Mouse (Mus musculus) heart, postnatal 4 days (tissue): ENCODE data around the gene Hbb-y. TPM values are rescaled to one million over a fixed set of nuclear protein-coding genes. Genes with fewer than 3 reads are reported as not detected.
A peak's percentile ranks its signal among the peaks of the same experiment; 100 is the strongest.
"Not testable (repeated sequence)": the region's sequence is repeated elsewhere in the genome, so short reads cannot be mapped to it uniquely, and the experiment has no call there.

Experiments
- DNase-seq: peaks from one replicate; pipeline ENCODE4 v3.0.0; 2021
- total RNA-seq, 2 experiments: library from RNA; stranded (reverse); gene quantifications; 2 replicates each; pipeline ENCODE4 v1.2.3; 2021

Gene Hbb-y
- total RNA-seq, 2 experiments from 2014 or later: 0.74 TPM; not detected in 1

- DNase-seq: no peak
Observed at GRCm38 (mm10) chr7:103812174-103812573, 40.8 kb downstream of the Hbb-y start.

DNA sequence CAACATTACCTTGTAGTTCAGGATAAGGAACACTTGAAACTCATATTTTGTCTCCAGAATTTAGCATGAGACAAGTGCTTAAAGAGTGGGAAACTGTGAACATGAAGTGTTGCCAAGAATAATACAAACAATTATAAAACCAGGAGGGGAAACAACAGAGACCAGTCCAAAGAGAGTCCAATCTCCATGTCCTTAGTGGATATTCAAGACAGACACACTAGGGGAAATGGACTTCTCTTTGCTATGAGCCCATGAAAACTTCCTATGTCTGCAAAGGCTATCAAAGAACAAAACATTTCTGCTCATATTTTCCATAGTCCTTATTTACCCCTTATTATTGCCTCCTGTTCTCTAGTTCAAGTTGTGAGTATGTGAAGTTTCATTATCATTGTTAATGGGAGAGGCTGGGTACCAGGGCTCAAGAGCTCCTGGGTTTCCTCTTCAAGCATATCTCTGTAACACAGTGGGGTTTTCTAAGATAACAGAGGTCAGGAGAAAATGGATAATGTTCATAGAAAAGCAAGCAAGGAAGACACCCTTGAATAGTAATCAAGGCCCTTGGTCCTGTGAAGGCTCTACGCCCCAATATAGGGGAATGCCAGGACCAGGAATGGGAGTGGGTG is 41.7 kb downstream of the Hbb-y start:
- DNase-seq: no peak

- no peak for DNase-seq
Observed at GRCm38 (mm10) chr7:103810746-103811145, 42.3 kb downstream of the Hbb-y start.

DNA sequence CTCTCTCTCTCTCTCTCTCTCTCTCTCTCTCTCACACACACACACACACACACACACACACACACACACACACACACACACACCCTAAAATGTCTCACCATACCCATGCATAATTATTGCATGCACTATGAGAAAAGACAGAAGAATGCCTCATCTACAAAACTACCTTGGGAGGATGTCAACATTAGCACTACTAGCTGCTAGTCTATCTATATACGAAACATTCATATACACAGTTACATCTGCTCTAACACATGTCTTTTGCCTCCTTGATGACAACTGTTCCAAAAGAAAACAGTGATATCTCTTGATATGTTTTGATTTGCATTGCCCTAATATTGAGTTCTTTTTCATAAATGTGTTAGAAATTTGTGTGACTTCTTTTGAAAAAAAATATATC is 42.7 kb downstream of the Hbb-y start:
- no peak for DNase-seq

DNA sequence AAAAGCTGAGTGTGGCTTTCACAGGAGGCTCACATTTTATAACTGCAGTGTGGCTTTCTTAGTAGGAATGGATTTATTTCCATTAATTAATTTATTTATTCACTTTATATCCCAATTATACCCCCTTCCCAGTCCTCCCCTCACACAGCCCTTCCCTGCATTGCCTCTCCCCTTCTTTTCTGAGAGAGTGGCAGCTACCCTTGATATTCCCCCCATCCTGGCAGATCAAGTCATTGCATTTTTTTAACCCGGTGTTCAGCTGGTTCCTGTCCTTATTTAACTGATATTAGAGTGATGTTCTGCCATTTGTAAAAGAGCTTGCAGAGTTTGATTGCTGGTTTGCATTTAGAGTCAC is 43.2 kb downstream of the Hbb-y start:
- DNase-seq: no peak

GRCm38 (mm10) chr7:103808971-103809800 is 43.8 kb downstream of the Hbb-y start:
- DNase-seq: no peak

DNA sequence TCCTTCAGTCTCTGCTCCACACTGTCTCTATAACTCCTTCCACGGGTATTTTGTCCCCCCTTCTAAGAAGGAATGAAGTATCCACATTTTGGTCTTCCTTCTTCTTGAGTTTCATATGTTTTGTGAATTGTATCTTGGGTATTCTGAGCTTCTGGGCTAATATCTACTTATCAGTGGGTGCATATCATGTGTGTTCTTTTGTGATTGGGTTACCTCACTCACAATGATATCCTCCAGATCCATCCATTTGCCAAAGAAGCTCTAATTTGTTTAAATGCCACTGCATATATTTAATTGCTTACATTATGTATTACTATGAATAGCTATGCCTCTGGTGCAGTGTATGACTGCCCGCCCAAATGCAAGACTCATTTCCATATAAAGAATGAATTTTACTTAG is 44.9 kb downstream of the Hbb-y start:
- not testable (repeated sequence) for DNase-seq

GRCm38 (mm10) chr7:103806856-103807255 is 46.2 kb downstream of the Hbb-y start:
- DNase-seq: peak; percentile 15

Other genes starting within 250 kb of the Hbb-y start
- gene Olfr620, start 240.7 kb downstream of the Hbb-y start, total RNA-seq: not detected
- not detected for gene Olfr622, start 210.5 kb downstream of the Hbb-y start, total RNA-seq
- gene Olfr623, start 189.5 kb downstream of the Hbb-y start, total RNA-seq: not detected
- not detected for gene Olfr624, start 182.0 kb downstream of the Hbb-y start, total RNA-seq
- not detected for gene Olfr625-ps1, start 170.5 kb downstream of the Hbb-y start, total RNA-seq
- not detected for gene Olfr243, start 138.5 kb downstream of the Hbb-y start, total RNA-seq
- gene Olfr628, start 122.8 kb downstream of the Hbb-y start, total RNA-seq: not detected
- not detected for gene Olfr629, start 108.3 kb downstream of the Hbb-y start, total RNA-seq
- not detected for gene Olfr630, start 95.9 kb downstream of the Hbb-y start, total RNA-seq
- not detected for gene Olfr69, start 81.6 kb downstream of the Hbb-y start, total RNA-seq
- not detected for gene Olfr68, start 73.5 kb downstream of the Hbb-y start, total RNA-seq
- not detected for gene Olfr67, start 61.4 kb downstream of the Hbb-y start, total RNA-seq
- 1,000 to 10,000 TPM in 1 of 2 experiments, 100 to 1,000 TPM in 1; 541 to 1,864 TPM for gene Hbb-bt, start 39.2 kb downstream of the Hbb-y start, total RNA-seq
- over 10,000 TPM in 1 of 2 experiments, 1,000 to 10,000 TPM in 1; 4,494 to 12,962 TPM for gene Hbb-bs, start 25.1 kb downstream of the Hbb-y start, total RNA-seq
- gene Hbb-bh2, start 12.7 kb downstream of the Hbb-y start, total RNA-seq: not detected
- not detected for gene Hbb-bh1, start 10.1 kb downstream of the Hbb-y start, total RNA-seq
- gene Olfr66, start 33.0 kb upstream of the Hbb-y start, total RNA-seq: not detected
- gene Olfr64, start 41.3 kb upstream of the Hbb-y start, total RNA-seq: not detected
- not detected for gene Olfr65, start 50.3 kb upstream of the Hbb-y start, total RNA-seq
- gene Olfr631, start 75.6 kb upstream of the Hbb-y start, total RNA-seq: not detected
- gene Olfr632, start 81.1 kb upstream of the Hbb-y start, total RNA-seq: not detected
- gene Olfr633, start 91.2 kb upstream of the Hbb-y start, total RNA-seq: not detected
- gene Olfr635, start 117.9 kb upstream of the Hbb-y start, total RNA-seq: under 1 TPM in 1 of 2 experiments, not detected in 1; 0.05 TPM
- gene Olfr638, start 145.5 kb upstream of the Hbb-y start, total RNA-seq: not detected
- under 1 TPM in 1 of 2 experiments, not detected in 1; 0.05 TPM for gene Olfr639, start 164.1 kb upstream of the Hbb-y start, total RNA-seq
- not detected for gene Olfr640, start 172.4 kb upstream of the Hbb-y start, total RNA-seq
- gene Olfr641, start 182.2 kb upstream of the Hbb-y start, total RNA-seq: not detected
- gene Olfr642, start 199.4 kb upstream of the Hbb-y start, total RNA-seq: not detected
- not detected for gene 4930516K23Rik, start 208.2 kb upstream of the Hbb-y start, total RNA-seq
- gene Olfr644, start 218.7 kb upstream of the Hbb-y start, total RNA-seq: not detected
- not detected for gene Olfr645, start 232.2 kb upstream of the Hbb-y start, total RNA-seq